Mouse (Mus musculus) MEL (cell line): Measurements from ENCODE around the gene Csnk1g2.

Experiments used
- CTCF ChIP-seq, 3 experiments: IDR thresholded peaks in 2 of 3; conservative IDR thresholded peaks in 1 of 3; 2 replicates each; pipeline ENCODE4 v1.5.1; 2011 to 2012; ENCODE audit warnings: low read length in 3 of 3, low read depth in 2 of 3, mild to moderate bottlenecking in 2 of 3, improper control_type of control experiment in 1 of 3, inconsistent platforms in 1 of 3, mixed read lengths in 1 of 3, moderate library complexity in 1 of 3; ENCODE audit not compliant: control insufficient read depth in 1 of 3, insufficient read depth in 1 of 3, poor library complexity in 1 of 3, severe bottlenecking in 1 of 3
- E2F4 ChIP-seq: IDR thresholded peaks from 2 replicates; pipeline ENCODE4 v1.6.1; 2011; ENCODE audit warnings: low read depth, low read length, improper control_type of control experiment, borderline replicate concordance
- EP300 ChIP-seq, 2 experiments: IDR thresholded peaks; 2 replicates each; pipeline ENCODE4 v1.6.1; 2011; ENCODE audit warnings: improper control_type of control experiment in 2 of 2, low read length in 2 of 2, low read depth in 1 of 2, mild to moderate bottlenecking in 1 of 2
- GATA1 ChIP-seq: IDR thresholded peaks from 2 replicates; pipeline ENCODE4 v1.6.1; 2011; ENCODE audit warnings: low read depth, low read length, improper control_type of control experiment
- HCFC1 ChIP-seq: IDR thresholded peaks from 2 replicates; pipeline ENCODE4 v1.6.1; 2012; ENCODE audit warnings: low read depth, mild to moderate bottlenecking, inconsistent platforms, low read length, improper control_type of control experiment, moderate library complexity
- MAX ChIP-seq: IDR thresholded peaks from 2 replicates; pipeline ENCODE4 v1.6.1; 2011; ENCODE audit warnings: low read length, improper control_type of control experiment
- MEF2A ChIP-seq: IDR thresholded peaks from 2 replicates; pipeline ENCODE4 v1.6.1; 2014; ENCODE audit warnings: low read depth, mild to moderate bottlenecking, inconsistent platforms, low read length, improper control_type of control experiment; ENCODE audit not compliant: poor library complexity, insufficient replicate concordance, severe bottlenecking; ENCODE audit errors: extremely low read depth
- POLR2A ChIP-seq, 2 experiments: IDR thresholded peaks; 2 replicates each; pipeline ENCODE4 v1.6.1; 2011 to 2012; ENCODE audit warnings: low read length in 2 of 2, mild to moderate bottlenecking in 2 of 2, control low read depth in 1 of 2, improper control_type of control experiment in 1 of 2, low read depth in 1 of 2, moderate library complexity in 1 of 2; ENCODE audit not compliant: control insufficient read depth in 1 of 2, insufficient read depth in 1 of 2, poor library complexity in 1 of 2
- POLR2AphosphoS2 ChIP-seq: IDR thresholded peaks from 2 replicates; pipeline ENCODE4 v1.6.1; 2011; ENCODE audit warnings: low read length, improper control_type of control experiment

DNA sequence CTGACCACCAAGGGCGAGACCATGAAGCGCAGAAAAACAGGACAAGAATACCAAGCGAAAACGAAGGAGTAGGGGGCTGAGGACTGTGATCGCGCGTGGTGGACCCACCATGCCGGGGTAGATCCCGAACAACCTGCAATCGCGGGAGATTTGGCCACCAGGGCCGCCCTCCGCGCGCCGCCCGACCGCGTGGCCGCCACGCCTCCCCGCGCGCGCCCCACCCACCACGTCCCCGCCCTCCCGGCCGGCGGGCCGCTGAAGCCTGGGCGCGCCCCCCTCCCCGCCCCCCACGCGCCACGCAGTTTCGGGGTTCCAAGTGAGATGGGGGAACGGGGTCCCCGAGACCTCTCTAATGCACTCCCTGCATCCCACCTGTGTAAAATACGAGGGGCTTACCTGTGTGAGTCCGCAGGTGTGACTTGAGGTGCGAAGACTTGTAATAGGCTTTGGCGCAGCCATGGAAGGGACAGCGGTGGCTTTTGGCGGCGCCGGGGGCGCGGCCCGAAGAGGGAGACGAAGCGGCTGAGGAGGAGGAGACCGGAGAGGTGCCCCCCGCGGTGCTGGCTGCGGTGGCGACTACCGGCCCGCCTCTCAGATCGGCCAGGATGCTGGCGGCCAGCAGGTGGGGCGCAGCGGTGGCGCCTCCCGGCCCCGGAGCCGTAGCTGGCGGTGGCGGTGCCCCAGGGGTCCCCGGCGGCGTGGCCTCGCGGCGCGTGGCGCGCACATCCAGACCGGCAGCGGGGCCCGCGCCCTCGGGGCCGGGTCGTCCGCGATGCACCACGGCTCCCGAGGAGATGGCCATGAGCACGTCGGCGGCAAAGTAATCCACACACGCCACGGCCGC is 46.1 kb upstream of the Csnk1g2 start:
- peak; percentile 33 to 60; a peak in 2 of 4 replicates for TF ChIP-seq POLR2A (IDR thresholded peaks at IDR 0.05; ENCODE audit: control insufficient read depth in 1 of 2, insufficient read depth in 1 of 2, low read depth in 1 of 2, low read length in 2 of 2, poor library complexity in 1 of 2)
- no peak for TF ChIP-seq GATA1
- no peak for TF ChIP-seq CTCF (IDR thresholded peaks at IDR 0.05 in 2 of 3, conservative IDR thresholded peaks at IDR 0.05 in 1 of 3; ENCODE audit: control insufficient read depth in 1 of 3, insufficient read depth in 1 of 3, low read depth in 2 of 3, low read length in 3 of 3, poor library complexity in 1 of 3, severe bottlenecking in 1 of 3)
- TF ChIP-seq MAX, result peak; percentile 68; the same call in 1 of the 2 replicates
- no peak for TF ChIP-seq POLR2AphosphoS2
- TF ChIP-seq HCFC1, result no peak
- no peak for TF ChIP-seq E2F4
- no peak for TF ChIP-seq EP300 (IDR thresholded peaks at IDR 0.05; ENCODE audit: low read depth in 1 of 2, low read length in 2 of 2)
- TF ChIP-seq MEF2A, result no peak
